Mouse (Mus musculus) cerebellum, adult 2 months (tissue): ENCODE results near the gene Ankrd63.

Experiments used
- CTCF ChIP-seq: fragments of 200-500 bp; IDR thresholded peaks from 2 replicates; pipeline ENCODE4 v1.5.1; 2011; ENCODE audit warnings: low read depth, mild to moderate bottlenecking, control low read depth, low read length, moderate library complexity, borderline replicate concordance; ENCODE audit not compliant: insufficient read depth
- POLR2A ChIP-seq: fragments of 200-500 bp; IDR thresholded peaks from 2 replicates; pipeline ENCODE4 v1.6.1; 2011; ENCODE audit warnings: low read length, control low read depth, borderline replicate concordance; ENCODE audit not compliant: insufficient read depth

- no peak for TF ChIP-seq POLR2A
- no peak for TF ChIP-seq CTCF
Measured at GRCm38 (mm10) chr2:118659493-118659892, 44.3 kb downstream of the Ankrd63 start.
